Mouse (Mus musculus): Measurements from ENCODE around the gene Esm1.

Esm1 gene

DNA sequence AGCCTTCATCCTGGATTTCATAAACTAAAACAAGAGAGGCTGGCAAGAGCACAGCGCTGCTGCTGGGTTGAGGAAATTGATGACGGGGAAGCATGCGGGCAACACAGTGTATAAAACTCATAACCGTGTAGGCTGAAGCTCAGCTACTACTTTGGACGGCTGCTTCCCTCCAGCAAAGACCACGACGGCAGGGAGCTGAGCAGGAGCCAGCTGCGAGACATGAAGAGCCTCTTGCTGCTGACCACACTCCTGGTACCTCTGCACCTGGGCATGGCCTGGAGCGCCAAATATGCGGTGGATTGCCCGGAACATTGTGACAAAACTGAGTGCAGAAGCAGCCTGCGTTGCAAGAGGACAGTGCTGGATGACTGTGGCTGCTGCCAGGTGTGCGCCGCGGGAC, at the start of gene Esm1:
TSS of gene Esm1 (plus strand) at position 36 of the 400 bp plus-strand sequence.
- DNase-seq (ENCODE audit: inconsistent ontology term) = no peak

DNA sequence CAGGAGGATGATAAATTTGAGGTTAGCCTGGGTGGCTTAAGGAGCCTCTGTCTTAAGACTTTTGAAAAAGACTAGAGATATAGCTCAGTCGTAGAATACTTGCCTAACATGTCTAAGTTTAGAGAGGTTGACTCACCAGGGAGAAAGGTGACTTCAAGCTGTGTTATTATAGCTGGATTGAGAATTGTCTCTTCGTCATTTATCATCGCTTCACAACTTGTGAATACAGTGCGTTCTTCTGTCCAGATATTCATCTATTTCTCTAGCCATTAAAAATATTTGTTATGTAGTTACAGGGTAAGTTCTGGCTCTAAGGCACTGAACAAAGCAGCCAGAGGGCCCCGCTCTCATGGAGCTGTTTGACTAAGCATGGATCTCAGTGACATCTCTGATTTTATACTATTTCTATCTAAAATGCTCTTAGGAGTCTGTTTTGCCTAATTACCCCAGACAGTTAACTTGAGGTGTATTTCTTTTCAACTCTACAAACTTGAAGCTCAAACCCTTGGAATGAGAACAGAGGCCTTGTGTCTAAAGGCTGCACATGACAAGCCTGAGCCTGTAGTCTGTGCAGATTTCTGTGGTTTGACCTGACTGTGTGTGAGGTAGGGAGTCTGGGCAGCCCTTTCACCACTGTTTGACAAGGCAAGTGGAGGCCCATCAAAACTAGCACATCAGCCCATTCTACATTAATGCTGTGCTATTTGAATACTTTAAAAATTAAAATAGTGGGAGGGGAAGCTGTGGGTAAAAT, 45.0 kb upstream of the Esm1 start:
- DNase-seq (ENCODE audit: inconsistent ontology term) = peak; percentile 11

- no peak for DNase-seq (ENCODE audit: inconsistent ontology term)
Observed at GRCm38 (mm10) chr13:113168018-113168534, 41.4 kb upstream of the Esm1 start.

GRCm38 (mm10) chr13:113170256-113170655, 39.2 kb upstream of the Esm1 start:
- DNase-seq (ENCODE audit: inconsistent ontology term) = peak; percentile 79

DNA sequence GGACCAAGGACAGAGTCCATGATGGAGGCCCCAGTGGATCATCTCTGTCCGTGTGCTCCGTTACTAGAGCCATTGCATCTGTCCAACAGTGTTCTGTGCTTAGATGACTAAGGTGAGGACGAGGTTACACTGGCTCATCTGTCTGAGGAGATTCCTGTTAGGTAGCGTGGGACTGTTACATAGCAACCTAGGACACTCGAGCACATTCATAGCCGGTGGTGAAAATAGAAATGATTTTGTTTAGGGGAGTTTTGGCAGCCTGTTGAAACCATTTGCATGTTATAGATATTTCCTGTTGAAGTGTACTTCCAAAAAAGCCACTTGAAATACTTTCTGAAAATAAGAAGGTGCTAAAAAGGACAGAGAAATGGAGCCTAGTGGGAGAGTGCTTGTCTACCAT, 35.3 kb upstream of the Esm1 start:
- no peak for DNase-seq (ENCODE audit: inconsistent ontology term)

GRCm38 (mm10) chr13:113183310-113183709, 26.1 kb upstream of the Esm1 start:
- DNase-seq (ENCODE audit: inconsistent ontology term) = no peak

- no peak for DNase-seq (ENCODE audit: inconsistent ontology term)
Observed at GRCm38 (mm10) chr13:113183720-113184119, 25.7 kb upstream of the Esm1 start.

GRCm38 (mm10) chr13:113196808-113197674, 12.4 kb upstream of the Esm1 start:
- DNase-seq (ENCODE audit: inconsistent ontology term) = peak; percentile 83

- DNase-seq (ENCODE audit: inconsistent ontology term) = peak; percentile 49
Observed at GRCm38 (mm10) chr13:113197872-113198502, 11.5 kb upstream of the Esm1 start.

DNA sequence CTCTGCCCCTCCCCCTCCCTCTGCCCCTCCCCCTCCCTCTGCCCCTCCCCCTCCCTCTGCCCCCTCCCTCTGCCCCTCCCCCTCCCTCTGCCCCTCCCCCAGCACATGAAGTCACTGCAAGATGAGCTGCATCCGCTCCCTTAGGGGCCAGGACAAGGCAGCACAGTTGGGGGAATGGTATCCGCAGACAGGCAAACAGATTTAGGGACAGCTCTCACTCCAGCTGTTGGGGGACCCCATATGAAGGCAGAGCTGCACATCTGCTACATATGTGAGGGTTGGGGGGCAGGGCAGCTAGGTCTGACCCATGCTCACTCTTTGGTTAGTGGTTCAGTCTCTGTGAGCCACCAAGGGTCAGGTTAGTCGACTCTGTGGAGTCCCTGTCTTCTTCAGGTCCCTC, 10.1 kb upstream of the Esm1 start:
- DNase-seq (ENCODE audit: inconsistent ontology term) = no peak

- peak; percentile 61 for DNase-seq (ENCODE audit: inconsistent ontology term)
Observed at GRCm38 (mm10) chr13:113200726-113201125, 8.7 kb upstream of the Esm1 start.

DNA sequence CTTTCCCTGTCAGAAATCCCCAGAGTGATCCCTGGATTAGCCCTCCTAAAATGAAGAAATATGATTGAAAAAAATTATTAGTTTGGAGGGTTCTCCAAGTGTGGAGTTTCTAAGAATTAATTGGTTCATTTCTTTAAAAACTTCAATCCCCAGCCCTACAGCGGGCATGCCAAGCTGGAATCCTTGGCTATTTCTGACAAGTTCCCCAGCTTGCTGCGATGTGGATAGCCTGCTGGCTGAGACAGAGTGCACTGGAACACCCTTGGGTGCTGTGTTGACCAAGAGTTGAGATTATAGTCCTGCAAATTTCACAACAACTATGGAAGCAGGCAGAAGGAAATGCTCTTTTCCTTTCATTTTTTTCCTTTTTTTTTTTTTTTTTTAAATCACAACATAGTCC, 7.8 kb upstream of the Esm1 start:
- no peak for DNase-seq (ENCODE audit: inconsistent ontology term)

- peak; percentile 70 for DNase-seq (ENCODE audit: inconsistent ontology term)
Observed at GRCm38 (mm10) chr13:113202184-113202583, 7.3 kb upstream of the Esm1 start.

DNA sequence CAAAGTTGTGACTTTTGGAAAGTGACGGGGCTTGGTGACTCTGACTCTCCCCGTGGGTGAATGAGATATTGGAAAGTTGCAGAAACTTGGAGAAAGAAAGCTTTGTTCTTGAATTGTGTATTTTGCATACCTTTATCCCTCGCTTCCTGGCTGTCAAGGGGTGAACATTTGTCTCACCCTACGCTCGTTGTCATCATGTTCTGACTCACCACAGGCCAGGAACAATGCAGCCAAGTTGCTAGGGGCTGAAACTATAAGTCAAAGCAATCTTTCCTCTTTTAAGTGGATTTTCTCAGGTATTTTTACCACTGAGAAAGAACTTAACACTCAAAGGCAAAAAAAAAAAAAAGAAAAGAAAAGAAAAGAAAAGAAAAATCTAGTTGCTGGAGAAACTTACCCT, 6.3 kb upstream of the Esm1 start:
- DNase-seq (ENCODE audit: inconsistent ontology term) = no peak

- no peak for DNase-seq (ENCODE audit: inconsistent ontology term)
Observed at GRCm38 (mm10) chr13:113205346-113205745, 4.1 kb upstream of the Esm1 start.

DNA sequence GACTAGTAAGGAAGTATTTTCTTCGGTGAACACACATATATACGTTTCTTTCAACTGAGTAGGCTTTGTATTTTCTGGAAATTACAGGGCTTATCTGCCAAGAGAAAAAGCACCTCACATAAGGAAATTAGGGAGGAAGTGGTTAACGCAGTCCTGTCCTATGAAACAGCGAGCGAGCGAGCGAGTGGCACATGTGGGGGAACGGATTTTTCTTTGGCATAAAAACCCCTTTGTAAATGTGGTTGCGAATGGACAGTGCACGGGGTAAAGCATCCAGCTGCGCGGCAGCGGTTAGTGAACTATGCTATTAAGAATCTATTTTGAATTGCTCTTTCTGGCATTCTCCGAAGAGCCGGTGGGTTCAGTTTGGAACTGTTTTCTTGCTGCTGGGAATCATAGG, 1.9 kb downstream of the Esm1 start:
- no peak for DNase-seq (ENCODE audit: inconsistent ontology term)

DNA sequence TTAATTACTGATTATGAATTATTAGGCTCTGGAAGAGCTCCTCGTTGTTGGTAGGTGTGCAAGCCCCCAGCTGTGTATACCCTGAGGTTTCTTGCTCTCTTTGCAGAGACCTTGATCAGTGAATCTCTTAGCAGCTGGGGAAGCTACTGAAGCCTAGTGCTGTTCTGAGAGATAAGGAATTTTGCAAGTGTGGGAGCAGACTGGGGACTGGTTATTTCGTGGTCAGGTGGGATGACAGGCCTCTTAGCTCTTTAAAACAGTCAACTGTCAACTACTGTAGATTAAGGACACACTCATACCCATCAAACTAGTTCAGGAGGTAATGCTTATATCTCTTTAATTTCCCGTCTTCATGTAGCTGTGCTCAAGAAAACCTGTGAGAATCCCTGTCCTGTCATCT, 2.9 kb downstream of the Esm1 start:
- DNase-seq (ENCODE audit: inconsistent ontology term) = no peak

DNA sequence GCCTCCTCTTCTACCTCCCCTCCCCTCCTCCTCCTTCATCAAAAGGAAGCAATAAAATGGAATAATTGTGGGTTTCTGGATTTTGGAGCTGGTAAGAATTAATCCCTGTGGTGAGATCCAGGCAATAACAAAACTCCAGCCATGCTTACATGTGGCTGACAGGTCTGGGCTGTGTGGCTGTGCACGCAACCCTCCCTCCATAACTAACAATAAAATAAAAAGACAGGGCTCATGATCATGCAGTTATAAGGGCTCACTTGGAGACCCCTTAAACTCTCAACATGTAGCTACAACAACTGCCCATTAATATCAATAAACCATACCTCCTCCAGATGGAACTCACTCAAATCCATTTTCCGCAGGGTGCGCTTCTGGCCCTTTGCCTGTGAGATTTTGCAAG, 4.4 kb downstream of the Esm1 start:
- DNase-seq (ENCODE audit: inconsistent ontology term) = no peak

DNA sequence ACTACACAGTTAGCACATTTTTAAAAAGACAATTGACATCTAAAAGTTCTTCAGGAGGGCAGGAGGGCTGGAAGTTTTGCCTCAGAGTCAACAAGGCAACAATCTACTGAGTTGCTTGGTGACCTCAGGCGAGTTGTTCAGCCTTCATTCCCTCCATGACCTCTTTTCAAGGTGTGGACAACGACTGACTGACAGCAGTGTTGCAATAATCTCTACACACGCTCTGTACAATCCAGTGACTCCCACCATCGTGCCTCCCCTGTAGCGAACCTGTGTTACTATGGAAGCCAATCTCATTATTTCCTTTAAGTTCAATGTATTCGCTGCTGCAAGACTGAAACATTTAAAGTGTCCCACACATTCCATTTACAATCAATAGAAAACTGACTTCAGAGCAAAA, 12.4 kb downstream of the Esm1 start:
- no peak for DNase-seq (ENCODE audit: inconsistent ontology term)

- DNase-seq (ENCODE audit: inconsistent ontology term) = peak; percentile 99
Observed at GRCm38 (mm10) chr13:113224105-113224504, 14.6 kb downstream of the Esm1 start.

GRCm38 (mm10) chr13:113225811-113226210, 16.4 kb downstream of the Esm1 start, which contains the start of gene Gzmk:
Gene Gzmk, minus strand, starts transcription at chr13:113225908.
- DNase-seq (ENCODE audit: inconsistent ontology term) = no peak

- no peak for DNase-seq (ENCODE audit: inconsistent ontology term)
Observed at GRCm38 (mm10) chr13:113227076-113227475, 17.6 kb downstream of the Esm1 start.

All from Muller cell, postnatal 12 days (primary cell).